Mouse (Mus musculus): ENCODE results near the gene Bri3. TPM values are rescaled to one million over a fixed set of nuclear protein-coding genes. Genes with fewer than 3 reads are reported as not detected.

Bri3 gene
- total and polyA plus RNA-seq, 2 experiments: 24.9 to 74.6 TPM

DNA sequence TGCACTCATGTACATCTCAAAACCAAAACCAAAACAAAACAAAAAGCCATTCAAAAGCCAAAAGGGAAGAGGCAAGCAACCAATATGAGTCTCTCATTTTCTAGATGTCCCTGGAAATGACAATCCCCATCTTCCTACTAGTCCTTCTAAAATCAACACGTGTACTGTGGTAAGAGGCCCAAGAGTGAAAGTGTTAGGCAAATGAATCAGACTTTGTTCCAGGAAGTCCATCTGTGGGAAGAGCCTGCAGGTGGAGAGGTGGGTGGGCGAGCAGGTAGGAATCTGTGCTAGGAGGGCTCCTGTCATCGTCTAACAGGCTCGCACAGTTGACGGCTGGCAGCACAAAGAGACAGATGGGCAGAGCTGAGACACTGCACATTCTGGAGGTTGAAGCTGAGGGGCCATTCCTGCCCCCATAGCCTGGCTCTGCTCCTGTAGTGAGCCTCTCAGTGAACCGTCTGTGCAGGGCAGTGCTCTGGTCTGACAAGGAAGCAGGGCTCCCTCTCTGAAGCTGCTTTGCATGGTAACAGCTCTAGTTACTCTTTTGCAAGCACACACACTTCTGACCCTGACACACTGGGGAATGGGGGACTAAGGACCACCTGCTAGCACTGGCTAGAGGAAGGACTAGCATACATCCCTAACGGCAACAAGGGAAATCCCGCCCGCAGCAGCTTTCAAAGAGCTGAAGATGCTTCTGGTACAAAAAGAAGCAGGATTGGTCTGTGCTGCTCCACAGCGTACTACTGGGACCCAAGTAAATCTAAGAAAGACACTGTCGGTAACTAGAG lies 38.4 kb downstream of the Bri3 start:
- TF ChIP-seq CTCF (IDR thresholded peaks at IDR 0.05; ENCODE audit: low read depth, low read length): no peak
- TF ChIP-seq POLR2A (IDR thresholded peaks at IDR 0.05; ENCODE audit: extremely low read depth, insufficient read depth, low read length): no peak
- H3K36me3 ChIP-seq (ENCODE audit: control insufficient read depth, insufficient read depth, low read length): peaks cover 41% of the 10 kb centered on the region
- H3K27me3 ChIP-seq (ENCODE audit: control insufficient read depth, insufficient read depth, low read length): no peaks in the 10 kb centered on the region
- WGBS: 90% methylated on average over 11 of the region's 11 CpGs
- no peak overlapping the region for H3K4me3 ChIP-seq (ENCODE audit: insufficient read depth, low read depth, low read length)
- DNase-seq (ENCODE audit: extremely low read depth, low read depth, low spot score): no peak
- H3K27ac ChIP-seq (replicated peaks; ENCODE audit: insufficient read depth, low read depth, low read length): no peak overlapping the region
- H3K79me2 ChIP-seq (ENCODE audit: control insufficient read depth, insufficient read depth, low read length): 0 out of 2 replicates have a peak, but pooled peaks cover 8% of the 10 kb centered on the region
- H3K4me1 ChIP-seq (ENCODE audit: control insufficient read depth, insufficient read depth, low read length): peaks cover 5% of the 10 kb centered on the region
- H3K9ac ChIP-seq (ENCODE audit: low read depth, low read length): no peak overlapping the region

DNA sequence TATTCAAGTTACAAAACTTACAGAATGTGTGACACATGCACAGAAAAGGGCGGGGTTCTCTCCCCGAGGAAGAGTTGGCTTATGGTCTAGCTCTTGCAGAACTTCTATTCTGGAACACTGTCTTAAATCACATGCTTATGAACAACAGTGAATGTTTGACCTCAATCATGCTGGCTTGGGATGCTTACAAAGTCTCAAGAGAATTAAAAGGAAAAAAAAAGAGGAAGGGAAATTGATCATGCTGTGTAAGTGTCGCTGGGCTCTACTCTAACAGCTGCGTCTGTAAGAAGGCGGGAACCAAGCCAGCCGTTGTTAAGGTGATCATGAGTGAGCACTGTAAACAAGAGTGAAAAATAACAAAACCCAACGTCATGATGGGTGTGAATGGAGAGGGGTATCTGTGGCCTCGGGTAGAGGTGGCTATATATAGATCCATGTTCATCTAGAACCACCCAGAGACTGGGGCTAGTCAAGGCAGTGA lies 39.4 kb downstream of the Bri3 start:
- no peak overlapping the region for H3K9ac ChIP-seq (ENCODE audit: low read depth, low read length)
- H3K4me3 ChIP-seq (ENCODE audit: insufficient read depth, low read depth, low read length): no peak overlapping the region
- H3K27ac ChIP-seq (replicated peaks; ENCODE audit: insufficient read depth, low read depth, low read length): no peak overlapping the region
- TF ChIP-seq POLR2A (IDR thresholded peaks at IDR 0.05; ENCODE audit: extremely low read depth, insufficient read depth, low read length): no peak
- no peak for TF ChIP-seq CTCF (IDR thresholded peaks at IDR 0.05; ENCODE audit: low read depth, low read length)
- 75% methylated on average over 8 of the region's 8 CpGs for WGBS
- DNase-seq (ENCODE audit: extremely low read depth, low read depth, low spot score): no peak
- no peaks in the 10 kb centered on the region for H3K27me3 ChIP-seq (ENCODE audit: control insufficient read depth, insufficient read depth, low read length)
- H3K79me2 ChIP-seq (ENCODE audit: control insufficient read depth, insufficient read depth, low read length): 0 out of 2 replicates have a peak, but pooled peaks cover 8% of the 10 kb centered on the region
- peaks cover 8% of the 10 kb centered on the region for H3K4me1 ChIP-seq (ENCODE audit: control insufficient read depth, insufficient read depth, low read length)
- peaks cover 41% of the 10 kb centered on the region for H3K36me3 ChIP-seq (ENCODE audit: control insufficient read depth, insufficient read depth, low read length)

- H3K4me3 ChIP-seq (ENCODE audit: insufficient read depth, low read depth, low read length): no peak overlapping the region
- H3K9ac ChIP-seq (ENCODE audit: low read depth, low read length): no peak overlapping the region
- WGBS: 91% methylated on average over 5 of the region's 5 CpGs
- no peak for DNase-seq (ENCODE audit: extremely low read depth, low read depth, low spot score)
- peaks cover 40% of the 10 kb centered on the region for H3K36me3 ChIP-seq (ENCODE audit: control insufficient read depth, insufficient read depth, low read length)
- H3K4me1 ChIP-seq (ENCODE audit: control insufficient read depth, insufficient read depth, low read length): peaks cover 13% of the 10 kb centered on the region
- H3K79me2 ChIP-seq (ENCODE audit: control insufficient read depth, insufficient read depth, low read length): 0 out of 2 replicates have a peak, but pooled peaks cover 8% of the 10 kb centered on the region
- no peak for TF ChIP-seq POLR2A (IDR thresholded peaks at IDR 0.05; ENCODE audit: extremely low read depth, insufficient read depth, low read length)
- no peak for TF ChIP-seq CTCF (IDR thresholded peaks at IDR 0.05; ENCODE audit: low read depth, low read length)
- no peaks in the 10 kb centered on the region for H3K27me3 ChIP-seq (ENCODE audit: control insufficient read depth, insufficient read depth, low read length)
- no peak overlapping the region for H3K27ac ChIP-seq (replicated peaks; ENCODE audit: insufficient read depth, low read depth, low read length)
Measured at GRCm38 (mm10) chr5:144284599-144284998, 40.4 kb downstream of the Bri3 start.

- WGBS: 83% methylated on average over 9 of the region's 9 CpGs
- no peak for TF ChIP-seq CTCF (IDR thresholded peaks at IDR 0.05; ENCODE audit: low read depth, low read length)
- no peak for TF ChIP-seq POLR2A (IDR thresholded peaks at IDR 0.05; ENCODE audit: extremely low read depth, insufficient read depth, low read length)
- Histone ChIP-seq H3K36me3 (ENCODE audit: control insufficient read depth, insufficient read depth, low read length) (peaks cover 27% of the 10 kb centered on the region), H3K79me2 (ENCODE audit: control insufficient read depth, insufficient read depth, low read length) (0 out of 2 replicates have a peak, but pooled peaks cover 8% of the 10 kb centered on the region), H3K4me3 (ENCODE audit: insufficient read depth, low read depth, low read length) (no peak overlapping the region), H3K27me3 (ENCODE audit: control insufficient read depth, insufficient read depth, low read length) (no peaks in the 10 kb centered on the region), H3K4me1 (ENCODE audit: control insufficient read depth, insufficient read depth, low read length) (peaks cover 13% of the 10 kb centered on the region), H3K9ac (ENCODE audit: low read depth, low read length) (no peak overlapping the region), H3K27ac (replicated peaks; ENCODE audit: insufficient read depth, low read depth, low read length) (no peak overlapping the region)
- DNase-seq (ENCODE audit: extremely low read depth, low read depth, low spot score): no peak
Measured at GRCm38 (mm10) chr5:144286591-144287266, 42.5 kb downstream of the Bri3 start.

DNA sequence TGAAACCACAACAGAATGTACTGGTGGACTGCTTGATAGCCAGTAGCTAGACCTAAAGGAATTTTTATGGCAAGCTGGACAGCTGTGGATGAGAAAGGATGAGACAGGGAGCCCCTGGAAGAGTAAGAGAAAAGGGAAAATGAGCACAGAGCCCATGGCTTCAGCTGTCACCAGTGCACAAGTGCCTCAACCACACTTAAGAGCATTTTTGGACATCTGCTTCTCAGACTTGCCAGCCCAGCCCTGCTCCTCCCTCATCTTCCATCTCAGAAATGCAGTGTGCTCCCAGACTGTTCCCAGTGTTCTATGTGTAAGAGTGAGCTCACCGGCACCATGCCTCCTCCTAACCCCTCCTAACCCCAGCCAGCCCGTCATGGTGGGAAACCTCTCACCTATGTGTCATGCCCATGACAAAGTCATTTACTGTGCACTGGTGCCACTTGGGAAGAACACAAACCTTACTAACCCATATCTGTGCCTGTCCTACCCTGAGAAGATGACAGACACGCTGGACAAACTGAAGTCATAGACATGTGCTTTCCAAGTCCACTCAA lies 43.1 kb downstream of the Bri3 start:
- H3K4me1 ChIP-seq (ENCODE audit: control insufficient read depth, insufficient read depth, low read length): peaks cover 13% of the 10 kb centered on the region
- peaks cover 22% of the 10 kb centered on the region for H3K36me3 ChIP-seq (ENCODE audit: control insufficient read depth, insufficient read depth, low read length)
- 0 out of 2 replicates have a peak, but pooled peaks cover 8% of the 10 kb centered on the region for H3K79me2 ChIP-seq (ENCODE audit: control insufficient read depth, insufficient read depth, low read length)
- no peak overlapping the region for H3K9ac ChIP-seq (ENCODE audit: low read depth, low read length)
- H3K27ac ChIP-seq (replicated peaks; ENCODE audit: insufficient read depth, low read depth, low read length): no peak overlapping the region
- TF ChIP-seq CTCF (IDR thresholded peaks at IDR 0.05; ENCODE audit: low read depth, low read length) (no peak), POLR2A (IDR thresholded peaks at IDR 0.05; ENCODE audit: extremely low read depth, insufficient read depth, low read length) (no peak)
- 83% methylated on average over 3 of the region's 3 CpGs for WGBS
- no peak for DNase-seq (ENCODE audit: extremely low read depth, low read depth, low spot score)
- H3K27me3 ChIP-seq (ENCODE audit: control insufficient read depth, insufficient read depth, low read length): no peaks in the 10 kb centered on the region
- no peak overlapping the region for H3K4me3 ChIP-seq (ENCODE audit: insufficient read depth, low read depth, low read length)
